Mouse (Mus musculus): Measurements from ENCODE around the gene Itpk1. TPM values are rescaled to one million over a fixed set of nuclear protein-coding genes. Genes with fewer than 3 reads are reported as not detected.

Gene Itpk1
- polyA plus RNA-seq, 1 experiment, result 44.0 TPM

- peak overlapping the region; percentile 70 for H3K27ac ChIP-seq (ENCODE audit: insufficient read depth, low read length)
- no peaks in the 10 kb centered on the region for H3K9me3 ChIP-seq (replicated peaks; ENCODE audit: control insufficient read depth, insufficient read depth, low read length, poor library complexity, severe bottlenecking)
- TF ChIP-seq POLR2A (IDR thresholded peaks at IDR 0.05; ENCODE audit: insufficient read depth, low read length), result no peak
- peak; percentile 70 for TF ChIP-seq CTCF (IDR thresholded peaks at IDR 0.05; ENCODE audit: low read depth, low read length)
- peak overlapping the region; percentile 10; the same call in 1 of the 2 replicates for H3K9ac ChIP-seq (ENCODE audit: low read depth, poor library complexity, severe bottlenecking)
- H3K4me3 ChIP-seq (ENCODE audit: low read depth, low read length), result no peak overlapping the region
- no peaks in the 10 kb centered on the region for H3K36me3 ChIP-seq (ENCODE audit: control insufficient read depth, insufficient read depth, low read length, poor library complexity, severe bottlenecking)
- H3K4me1 ChIP-seq (ENCODE audit: control insufficient read depth, insufficient read depth, low read length), result peaks cover 8% of the 10 kb centered on the region
- H3K27me3 ChIP-seq (ENCODE audit: control insufficient read depth, insufficient read depth, low read length, poor library complexity, severe bottlenecking), result no peaks in the 10 kb centered on the region
These were observed 15.0 kb upstream of the Itpk1 start for GRCm38 (mm10) chr12:102719552-102720315.

GRCm38 (mm10) chr12:102714654-102715395 lies 10.1 kb upstream of the Itpk1 start:
- peaks cover 18% of the 10 kb centered on the region for H3K4me1 ChIP-seq (ENCODE audit: control insufficient read depth, insufficient read depth, low read length)
- H3K9me3 ChIP-seq (replicated peaks; ENCODE audit: control insufficient read depth, insufficient read depth, low read length, poor library complexity, severe bottlenecking), result no peaks in the 10 kb centered on the region
- TF ChIP-seq EP300 (IDR thresholded peaks at IDR 0.05; ENCODE audit: insufficient read depth, low read depth, low read length) (no peak), POLR2A (IDR thresholded peaks at IDR 0.05; ENCODE audit: insufficient read depth, low read length) (no peak), CTCF (IDR thresholded peaks at IDR 0.05; ENCODE audit: low read depth, low read length) (no peak)
- no peak overlapping the region for H3K4me3 ChIP-seq (ENCODE audit: low read depth, low read length)
- H3K9ac ChIP-seq (ENCODE audit: low read depth, poor library complexity, severe bottlenecking), result 0 out of 2 replicates have a peak overlapping the region, but pooled peaks have one; percentile 24
- peak overlapping the region; percentile 86 for H3K27ac ChIP-seq (ENCODE audit: insufficient read depth, low read length)
- no peaks in the 10 kb centered on the region for H3K27me3 ChIP-seq (ENCODE audit: control insufficient read depth, insufficient read depth, low read length, poor library complexity, severe bottlenecking)
- no peaks in the 10 kb centered on the region for H3K36me3 ChIP-seq (ENCODE audit: control insufficient read depth, insufficient read depth, low read length, poor library complexity, severe bottlenecking)

- peaks cover 18% of the 10 kb centered on the region for H3K4me1 ChIP-seq (ENCODE audit: control insufficient read depth, insufficient read depth, low read length)
- TF ChIP-seq EP300 (IDR thresholded peaks at IDR 0.05; ENCODE audit: insufficient read depth, low read depth, low read length), result peak; percentile 75
- TF ChIP-seq POLR2A (IDR thresholded peaks at IDR 0.05; ENCODE audit: insufficient read depth, low read length), result peak; percentile 13
- no peak for TF ChIP-seq CTCF (IDR thresholded peaks at IDR 0.05; ENCODE audit: low read depth, low read length)
- H3K9me3 ChIP-seq (replicated peaks; ENCODE audit: control insufficient read depth, insufficient read depth, low read length, poor library complexity, severe bottlenecking), result no peaks in the 10 kb centered on the region
- H3K4me3 ChIP-seq (ENCODE audit: low read depth, low read length), result no peak overlapping the region
- H3K36me3 ChIP-seq (ENCODE audit: control insufficient read depth, insufficient read depth, low read length, poor library complexity, severe bottlenecking), result no peaks in the 10 kb centered on the region
- peak overlapping the region; percentile 24; the same call in 1 of the 2 replicates for H3K9ac ChIP-seq (ENCODE audit: low read depth, poor library complexity, severe bottlenecking)
- H3K27ac ChIP-seq (ENCODE audit: insufficient read depth, low read length), result peak overlapping the region; percentile 85
- H3K27me3 ChIP-seq (ENCODE audit: control insufficient read depth, insufficient read depth, low read length, poor library complexity, severe bottlenecking), result no peaks in the 10 kb centered on the region
These were observed 9.4 kb upstream of the Itpk1 start for GRCm38 (mm10) chr12:102714116-102714515.

GRCm38 (mm10) chr12:102713153-102713865 lies 8.6 kb upstream of the Itpk1 start:
- Histone ChIP-seq H3K36me3 (ENCODE audit: control insufficient read depth, insufficient read depth, low read length, poor library complexity, severe bottlenecking) (no peaks in the 10 kb centered on the region), H3K27ac (ENCODE audit: insufficient read depth, low read length) (peak overlapping the region; percentile 85), H3K27me3 (ENCODE audit: control insufficient read depth, insufficient read depth, low read length, poor library complexity, severe bottlenecking) (no peaks in the 10 kb centered on the region), H3K9ac (ENCODE audit: low read depth, poor library complexity, severe bottlenecking) (peak overlapping the region; percentile 24), H3K4me3 (ENCODE audit: low read depth, low read length) (peak overlapping the region; percentile 10), H3K9me3 (replicated peaks; ENCODE audit: control insufficient read depth, insufficient read depth, low read length, poor library complexity, severe bottlenecking) (no peaks in the 10 kb centered on the region), H3K4me1 (ENCODE audit: control insufficient read depth, insufficient read depth, low read length) (peaks cover 18% of the 10 kb centered on the region)
- TF ChIP-seq CTCF (IDR thresholded peaks at IDR 0.05; ENCODE audit: low read depth, low read length), result no peak
- TF ChIP-seq POLR2A (IDR thresholded peaks at IDR 0.05; ENCODE audit: insufficient read depth, low read length), result no peak
- no peak for TF ChIP-seq EP300 (IDR thresholded peaks at IDR 0.05; ENCODE audit: insufficient read depth, low read depth, low read length)

GRCm38 (mm10) chr12:102710851-102711375 lies 6.2 kb upstream of the Itpk1 start:
- peaks cover 22% of the 10 kb centered on the region for H3K4me1 ChIP-seq (ENCODE audit: control insufficient read depth, insufficient read depth, low read length)
- H3K4me3 ChIP-seq (ENCODE audit: low read depth, low read length), result no peak overlapping the region
- no peaks in the 10 kb centered on the region for H3K27me3 ChIP-seq (ENCODE audit: control insufficient read depth, insufficient read depth, low read length, poor library complexity, severe bottlenecking)
- H3K27ac ChIP-seq (ENCODE audit: insufficient read depth, low read length), result 0 out of 2 replicates have a peak overlapping the region, but pooled peaks have one; percentile 41
- H3K36me3 ChIP-seq (ENCODE audit: control insufficient read depth, insufficient read depth, low read length, poor library complexity, severe bottlenecking), result no peaks in the 10 kb centered on the region
- no peak overlapping the region for H3K9ac ChIP-seq (ENCODE audit: low read depth, poor library complexity, severe bottlenecking)
- no peaks in the 10 kb centered on the region for H3K9me3 ChIP-seq (replicated peaks; ENCODE audit: control insufficient read depth, insufficient read depth, low read length, poor library complexity, severe bottlenecking)
- TF ChIP-seq CTCF (IDR thresholded peaks at IDR 0.05; ENCODE audit: low read depth, low read length) (no peak), EP300 (IDR thresholded peaks at IDR 0.05; ENCODE audit: insufficient read depth, low read depth, low read length) (no peak), POLR2A (IDR thresholded peaks at IDR 0.05; ENCODE audit: insufficient read depth, low read length) (no peak)
